Mouse (Mus musculus) myocyte (in vitro differentiated cells): ENCODE results near the gene Cdk5rap3.

Source experiments
- POLR2A ChIP-seq: IDR thresholded peaks from one replicate; pipeline ENCODE4 v1.6.1; 2011; ENCODE audit warnings: low read depth, mild to moderate bottlenecking, control low read depth, moderate library complexity; ENCODE audit not compliant: insufficient read length
- POLR2AphosphoS2 ChIP-seq: IDR thresholded peaks from one replicate; pipeline ENCODE4 v1.6.1; 2011; ENCODE audit warnings: low read depth, control low read depth; ENCODE audit not compliant: insufficient read length

DNA sequence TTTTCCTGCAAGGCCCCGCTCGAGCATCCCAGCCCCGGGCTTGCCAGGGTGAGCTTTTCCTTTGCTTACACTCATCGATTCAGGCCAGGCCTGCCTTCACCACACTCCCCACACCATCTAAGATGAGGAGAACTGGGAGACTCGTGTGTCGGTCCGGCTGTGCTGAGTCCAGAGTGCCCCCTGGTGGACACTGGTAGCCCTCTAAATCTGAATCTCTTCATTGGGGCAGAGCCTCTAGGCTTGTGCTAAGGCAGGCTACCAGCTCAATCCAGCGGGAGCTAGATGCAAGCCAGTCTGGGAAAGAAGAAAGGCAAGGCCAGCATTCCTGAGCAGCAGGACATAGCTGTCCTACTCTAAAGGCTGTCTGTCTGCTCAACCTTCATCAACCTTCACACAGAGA is 47.3 kb upstream of the Cdk5rap3 start:
- no peak for TF ChIP-seq POLR2AphosphoS2
- no peak for TF ChIP-seq POLR2A
